Mouse (Mus musculus) left cerebral cortex, adult 11 months (tissue): ENCODE data around the gene Mast1.

Experiments used
- DNase-seq: peaks from one replicate; pipeline ENCODE4 v3.0.0; 2022; ENCODE audit warnings: low spot score

The Mast1 gene

GRCm38 (mm10) chr8:84936962-84937546 lies at the start of gene Mast1:
Gene Mast1 (minus strand): TSS chr8:84937359.
- DNase-seq: no peak

GRCm38 (mm10) chr8:84986379-84986945 lies 49.3 kb upstream of the Mast1 start:
- no peak for DNase-seq

- peak; percentile 93 for DNase-seq
These were observed 48.7 kb upstream of the Mast1 start for GRCm38 (mm10) chr8:84985684-84986378.

GRCm38 (mm10) chr8:84985049-84985683 lies 48.0 kb upstream of the Mast1 start:
- no peak for DNase-seq

- no peak for DNase-seq
These were observed 47.3 kb upstream of the Mast1 start for GRCm38 (mm10) chr8:84984294-84985048.

- no peak for DNase-seq
These were observed 45.4 kb upstream of the Mast1 start for GRCm38 (mm10) chr8:84982499-84983011.

GRCm38 (mm10) chr8:84981644-84982498 lies 44.7 kb upstream of the Mast1 start:
- DNase-seq: no peak

- DNase-seq: no peak
These were observed 43.6 kb upstream of the Mast1 start for GRCm38 (mm10) chr8:84980622-84981358.

GRCm38 (mm10) chr8:84979599-84980421 lies 42.7 kb upstream of the Mast1 start:
- DNase-seq: peak; percentile 89

GRCm38 (mm10) chr8:84978248-84978940 lies 41.2 kb upstream of the Mast1 start, which contains the start of gene Junb:
Gene Junb (minus strand): TSS chr8:84978718.
- DNase-seq: peak; percentile 93

GRCm38 (mm10) chr8:84977435-84978247 lies 40.5 kb upstream of the Mast1 start:
- no peak for DNase-seq

GRCm38 (mm10) chr8:84976763-84977434 lies 39.7 kb upstream of the Mast1 start:
- DNase-seq: no peak

GRCm38 (mm10) chr8:84976031-84976762 lies 39.0 kb upstream of the Mast1 start:
- DNase-seq: peak; percentile 93

- DNase-seq: no peak
These were observed 38.3 kb upstream of the Mast1 start for GRCm38 (mm10) chr8:84975434-84975833.

- DNase-seq: no peak
These were observed 37.5 kb upstream of the Mast1 start for GRCm38 (mm10) chr8:84974543-84975142.
